Mouse (Mus musculus): ENCODE results near the gene Zfp945.
"Not testable (repeated sequence)": the region's sequence is repeated elsewhere in the genome, so short reads cannot be mapped to it uniquely, and the experiment has no call there.

Gene Zfp945

DNA sequence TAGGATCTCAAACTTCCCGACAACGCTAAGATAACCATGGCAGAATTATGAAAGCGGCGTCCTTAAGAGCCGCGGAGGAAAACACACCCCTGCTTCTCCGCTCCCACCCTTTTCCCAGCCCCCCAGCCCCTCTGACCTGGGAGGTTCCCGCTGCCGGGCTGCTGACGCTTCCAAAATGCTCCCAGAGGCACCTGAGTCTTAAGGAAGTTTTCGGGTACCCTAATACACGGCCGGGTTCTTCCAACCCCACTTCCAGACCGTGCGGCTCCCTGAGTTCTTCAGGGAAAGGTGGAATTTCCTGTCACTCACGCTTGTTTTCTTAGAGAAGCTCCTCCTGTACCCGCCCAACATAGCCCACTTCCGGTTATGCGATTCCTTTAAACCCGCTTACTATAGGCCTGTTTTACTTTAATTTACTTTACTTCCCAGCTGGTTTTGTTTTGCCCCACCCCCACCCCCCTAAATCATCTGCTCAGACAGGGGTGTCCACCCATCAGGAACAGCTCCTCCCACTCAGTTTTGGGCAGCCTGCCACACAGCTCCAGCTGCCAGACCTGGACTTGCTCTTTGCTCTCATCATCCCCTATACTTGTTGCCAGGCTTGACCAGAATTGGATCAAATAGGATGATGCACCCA, at the start of gene Zfp945:
TSS of gene Zfp945 (minus strand) at position 290 of the 637 bp plus-strand sequence.
- peak; percentile 51 for DNase-seq

DNA sequence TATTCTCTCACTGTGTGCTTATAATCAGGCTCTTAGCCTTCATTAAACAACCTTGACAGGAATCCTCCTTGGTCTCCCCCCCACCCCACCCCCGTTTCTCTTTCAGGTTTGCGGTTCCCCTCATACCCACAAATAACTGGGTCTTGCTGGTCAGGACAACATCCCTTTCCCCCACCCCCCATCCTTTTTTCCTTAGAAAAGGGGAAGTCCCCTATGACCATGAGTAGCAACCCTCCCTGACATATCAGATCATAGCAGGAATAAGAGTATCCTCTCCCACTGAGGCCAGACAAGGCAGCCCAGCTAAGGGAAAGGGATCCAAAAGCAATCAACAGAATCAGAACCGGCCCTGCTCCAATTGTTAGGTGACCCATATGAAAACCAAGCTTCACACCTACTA, 21.4 kb upstream of the Zfp945 start:
- no peak for DNase-seq

DNA sequence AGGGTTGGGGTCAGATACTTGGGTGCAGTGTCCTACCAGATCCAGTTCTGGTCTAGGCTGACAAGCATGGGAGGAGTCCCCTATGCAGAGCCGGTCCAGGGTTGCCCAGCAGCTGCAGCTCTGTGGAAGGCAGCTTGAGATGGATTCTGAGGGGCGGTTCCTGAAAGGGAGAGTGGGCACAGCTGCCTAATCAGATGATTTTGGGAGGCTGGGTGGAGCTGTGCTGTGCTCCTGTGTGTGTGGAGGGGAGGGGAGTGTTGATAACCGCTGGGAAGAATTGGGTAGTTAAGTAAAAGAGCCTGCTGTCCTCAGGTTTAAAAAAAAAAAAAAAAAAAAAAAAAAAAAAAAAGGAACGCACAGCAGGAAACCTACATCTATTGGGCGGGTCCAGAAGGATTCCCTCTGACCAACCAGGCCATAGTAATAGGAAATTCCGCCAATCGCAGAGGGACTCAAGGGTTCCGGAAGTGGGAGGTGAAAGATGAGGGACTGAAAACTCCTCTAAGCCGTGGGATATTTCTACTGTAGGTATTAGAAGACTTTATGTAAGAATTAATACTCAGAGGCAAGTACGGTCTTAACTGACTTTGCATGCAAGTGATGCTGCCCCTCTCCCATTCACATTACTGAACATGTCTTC, 17.2 kb upstream of the Zfp945 start:
- no peak for DNase-seq

DNA sequence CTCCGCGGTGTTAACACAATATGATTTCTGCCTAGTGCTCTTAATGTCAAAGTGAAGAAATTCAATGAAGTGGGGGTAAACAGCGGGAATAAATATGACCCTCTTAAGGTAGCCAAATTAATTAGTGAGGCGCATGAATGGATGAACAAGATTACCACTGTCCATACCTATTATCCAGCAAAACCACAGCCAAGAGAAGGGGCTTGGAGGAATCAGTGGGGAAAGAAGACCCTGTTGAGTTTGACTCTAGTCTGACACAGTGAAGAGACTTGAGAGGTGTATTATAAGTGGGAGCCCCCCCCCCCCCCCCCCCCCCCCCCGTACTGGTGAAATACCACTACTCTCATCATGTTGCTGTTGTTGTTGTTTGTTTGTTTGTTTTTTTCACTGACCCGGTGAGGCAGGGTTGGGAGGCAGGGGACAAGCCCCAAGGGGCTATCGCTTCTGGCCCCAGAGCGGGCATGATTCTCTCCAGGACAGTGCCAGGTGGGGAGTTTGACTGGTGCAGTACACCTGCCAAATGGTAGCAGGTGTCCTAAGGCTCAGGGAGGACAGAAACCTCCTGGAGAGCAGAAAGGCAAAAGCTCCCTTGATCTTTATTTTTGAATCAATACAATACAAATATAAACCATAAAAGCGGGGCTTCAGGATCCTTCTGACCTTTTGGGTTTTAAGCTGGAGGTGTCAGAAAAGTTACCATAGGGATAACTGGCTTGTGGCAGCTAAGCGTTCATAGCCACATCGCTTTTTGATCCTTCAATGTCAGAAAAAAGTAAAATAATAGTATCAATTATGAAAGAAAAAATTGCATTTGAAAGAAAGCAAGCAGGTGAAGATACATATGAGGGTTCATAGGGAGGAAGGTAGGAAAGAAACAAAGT, 10.7 kb upstream of the Zfp945 start:
- no peak for DNase-seq

DNA sequence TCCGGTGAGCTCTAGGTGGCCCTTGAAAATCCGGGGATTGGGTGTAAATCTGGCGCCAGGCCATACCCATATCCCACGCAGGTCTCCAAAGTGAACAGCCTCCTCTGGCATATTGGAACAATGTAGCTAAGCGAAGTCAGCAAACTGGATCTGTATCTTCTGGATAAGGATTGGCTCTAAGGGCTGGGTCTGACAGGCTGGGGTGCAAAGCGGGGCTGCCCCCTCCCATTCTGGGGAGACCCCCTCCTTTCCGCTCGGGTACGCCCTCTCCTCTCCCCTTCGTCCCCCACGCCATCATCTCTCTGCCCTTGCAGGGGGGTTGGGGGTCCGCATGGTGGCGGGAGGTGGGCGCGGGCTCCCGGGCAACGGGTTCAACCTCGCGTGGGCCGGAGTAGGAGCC, 9.4 kb upstream of the Zfp945 start:
- DNase-seq: no peak

DNA sequence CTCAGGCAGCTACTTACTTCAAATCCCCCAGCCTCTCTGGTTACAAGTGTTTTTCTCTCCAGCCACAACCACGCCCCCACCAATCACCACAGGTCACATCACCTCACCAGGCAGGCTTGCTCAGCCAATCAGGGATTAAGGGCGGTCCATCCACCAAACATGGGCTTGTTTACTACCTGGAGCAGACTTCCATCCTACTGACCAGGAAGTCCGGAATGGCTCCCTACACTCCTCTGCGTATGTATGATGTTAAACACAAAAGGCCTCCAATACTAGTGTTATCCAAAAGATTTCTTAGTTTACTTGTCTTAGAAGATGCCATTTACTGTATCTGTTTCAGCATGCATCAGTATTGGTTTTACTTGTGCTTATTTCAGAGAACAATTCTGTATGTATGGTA, 8.6 kb upstream of the Zfp945 start:
- DNase-seq: not testable (repeated sequence)

DNA sequence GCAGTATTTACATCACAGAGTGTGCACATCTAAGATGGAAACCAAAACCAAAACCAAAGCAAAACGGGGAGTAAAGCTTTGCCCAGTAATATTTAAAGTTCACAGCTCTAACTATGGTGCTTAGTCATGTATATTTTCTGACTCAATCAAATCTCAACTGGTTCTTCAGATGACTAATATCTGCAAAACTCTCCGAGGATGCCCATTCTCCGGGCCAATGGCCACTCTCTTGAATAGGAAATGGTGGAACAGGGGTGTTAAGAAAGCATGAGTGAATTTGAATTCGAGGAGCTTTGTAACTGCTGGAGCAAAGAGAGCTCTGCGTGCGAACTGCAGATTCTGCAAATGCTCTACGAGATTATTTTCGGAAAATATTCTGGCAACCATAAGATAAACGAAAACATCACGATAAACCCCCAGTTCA, 501 bp downstream of the Zfp945 start:
- no peak for DNase-seq

DNA sequence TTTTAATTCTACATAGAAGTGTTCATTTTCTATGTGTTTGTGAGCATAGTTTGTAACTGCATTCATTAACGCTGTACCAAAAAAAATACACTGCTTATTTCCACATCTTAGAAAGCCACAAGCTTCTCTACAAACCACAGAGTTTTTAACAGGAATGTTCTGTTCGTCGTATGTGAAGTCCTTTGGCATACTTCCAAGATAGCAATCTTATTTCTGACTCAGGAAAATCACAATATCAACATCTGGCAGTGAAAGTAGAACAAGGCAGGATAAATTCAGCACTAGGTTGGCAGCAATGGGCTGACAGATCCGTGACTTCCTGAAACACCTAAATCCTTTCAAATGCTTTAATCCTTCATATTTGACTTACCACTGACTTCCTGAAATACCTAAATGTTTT, 45.8 kb downstream of the Zfp945 start:
- DNase-seq: no peak

DNA sequence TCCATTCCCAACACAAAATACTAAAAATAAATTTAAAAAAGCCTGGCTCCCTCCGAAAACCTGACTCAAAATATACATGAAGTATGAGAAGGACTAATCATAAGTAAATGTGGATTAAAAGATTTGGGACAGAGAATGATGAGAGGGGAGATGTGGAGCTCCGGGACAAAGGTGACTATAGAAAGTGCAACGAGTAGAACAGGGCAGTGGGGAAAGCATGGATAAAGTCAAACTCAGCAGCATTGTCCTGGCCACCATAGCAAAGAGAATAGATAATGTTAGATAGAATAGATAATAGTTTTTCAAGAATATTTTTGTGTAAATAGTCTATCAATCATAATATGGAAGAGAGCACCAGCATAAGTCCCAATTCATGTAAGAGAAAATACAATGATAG, 48.7 kb downstream of the Zfp945 start:
- DNase-seq: no peak

DNA sequence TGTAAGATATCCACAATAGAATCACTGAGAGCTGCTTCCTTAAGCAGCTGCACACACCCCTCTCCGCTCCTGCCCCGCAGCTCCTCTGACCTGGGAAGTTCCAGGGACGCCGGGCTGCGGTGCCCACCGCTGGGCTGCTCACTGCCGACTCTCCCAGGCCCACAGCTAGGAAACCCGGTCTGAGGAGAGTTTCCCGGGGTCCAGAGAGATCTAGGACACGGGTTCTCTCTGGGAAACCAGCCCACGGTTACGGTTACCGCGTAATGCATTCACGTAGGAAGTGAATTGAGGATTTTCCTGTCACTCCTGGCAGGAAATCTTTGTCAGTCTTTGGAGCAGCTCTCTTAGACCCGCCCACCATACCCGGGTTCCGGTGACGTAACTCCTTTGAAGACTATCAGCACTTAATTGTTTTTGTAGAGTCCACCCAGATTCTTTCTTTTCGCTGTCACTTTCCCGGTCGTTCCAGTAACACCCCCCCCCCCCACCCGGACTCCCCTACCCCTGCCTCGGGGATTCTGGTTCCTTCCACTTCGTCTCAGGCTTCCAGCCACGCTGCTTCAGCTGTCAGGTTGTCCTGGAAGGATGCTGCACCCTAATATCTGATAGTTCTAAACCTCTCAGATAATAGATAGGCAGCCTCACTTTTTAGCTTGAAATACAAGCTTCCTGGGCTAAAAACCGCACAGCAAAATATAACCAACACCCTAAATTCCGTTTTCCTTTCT, 49.3 kb downstream of the Zfp945 start:
- peak; percentile 62 for DNase-seq

DNA sequence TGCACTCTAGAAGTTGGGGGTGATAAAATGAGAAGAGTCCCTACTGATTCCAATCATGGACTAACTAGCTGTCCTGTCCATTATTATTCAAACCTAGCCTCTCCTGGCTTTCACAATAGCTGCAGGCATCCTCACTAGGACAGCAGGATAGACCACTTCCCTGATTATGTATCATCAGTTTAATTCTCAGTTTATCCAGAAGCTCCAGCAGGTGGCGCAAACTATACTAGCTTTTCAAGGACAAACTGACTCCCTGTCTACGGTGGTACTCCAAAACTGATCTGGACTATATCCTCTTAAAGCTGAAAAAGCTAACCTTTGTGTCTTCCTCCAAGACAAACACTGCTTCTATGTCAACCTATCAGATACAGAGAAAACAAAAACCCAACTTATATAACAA, 67.2 kb downstream of the Zfp945 start:
- peak; percentile 2 for DNase-seq

All from right cerebral cortex, postnatal 4 days (tissue).